Mouse (Mus musculus) layer of hippocampus, postnatal 25 days (tissue): Measurements from ENCODE around the gene Rad51b. TPM values are rescaled to one million over a fixed set of nuclear protein-coding genes. Genes with fewer than 3 reads are reported as not detected.

Experiments
- DNase-seq, 2 experiments: peaks; one replicate each; pipeline ENCODE4 v3.0.0; 2022; ENCODE audit warnings: mixed read lengths in 2 of 2, low spot score in 1 of 2; ENCODE audit errors: extremely low spot score in 1 of 2
- total RNA-seq, 2 experiments: library from RNA; stranded (reverse); gene quantifications; 2 replicates each; pipeline ENCODE4 v1.2.3; 2021

Gene Rad51b
- total RNA-seq, 2 experiments from 2014 or later, result 0.30 TPM; not detected in 1

GRCm38 (mm10) chr12:79739918-79740639, 443.0 kb downstream of the Rad51b start:
- no peak for DNase-seq

- no peak for DNase-seq
These were observed 445.1 kb downstream of the Rad51b start for GRCm38 (mm10) chr12:79742211-79742610.

- DNase-seq, result no peak
These were observed 447.0 kb downstream of the Rad51b start for GRCm38 (mm10) chr12:79744131-79744530.

GRCm38 (mm10) chr12:79745225-79745624, 448.1 kb downstream of the Rad51b start:
- no peak for DNase-seq

GRCm38 (mm10) chr12:79745845-79746510, 448.9 kb downstream of the Rad51b start:
- DNase-seq, result no peak

- no peak for DNase-seq
These were observed 450.5 kb downstream of the Rad51b start for GRCm38 (mm10) chr12:79747541-79747940.

GRCm38 (mm10) chr12:79748862-79749261, 451.8 kb downstream of the Rad51b start:
- DNase-seq, result no peak

- DNase-seq, result no peak
These were observed 453.4 kb downstream of the Rad51b start for GRCm38 (mm10) chr12:79750253-79751125.

- DNase-seq, result no peak
These were observed 454.7 kb downstream of the Rad51b start for GRCm38 (mm10) chr12:79751781-79752180.

- DNase-seq, result no peak
These were observed 455.1 kb downstream of the Rad51b start for GRCm38 (mm10) chr12:79752189-79752588.

- DNase-seq, result no peak
These were observed 458.5 kb downstream of the Rad51b start for GRCm38 (mm10) chr12:79755617-79756016.

- no peak for DNase-seq
These were observed 459.3 kb downstream of the Rad51b start for GRCm38 (mm10) chr12:79756352-79756751.

- DNase-seq, result no peak
These were observed 460.7 kb downstream of the Rad51b start for GRCm38 (mm10) chr12:79757775-79758174.

- DNase-seq, result no peak
These were observed 462.3 kb downstream of the Rad51b start for GRCm38 (mm10) chr12:79759180-79759902.

- DNase-seq, result no peak
These were observed 464.1 kb downstream of the Rad51b start for GRCm38 (mm10) chr12:79761217-79761616.

- no peak for DNase-seq
These were observed 465.0 kb downstream of the Rad51b start for GRCm38 (mm10) chr12:79762087-79762486.

- DNase-seq, result no peak
These were observed 465.6 kb downstream of the Rad51b start for GRCm38 (mm10) chr12:79762570-79763275.

- DNase-seq, result no peak
These were observed 469.0 kb downstream of the Rad51b start for GRCm38 (mm10) chr12:79766116-79766515.

- no peak for DNase-seq
These were observed 471.8 kb downstream of the Rad51b start for GRCm38 (mm10) chr12:79768741-79769322.
